Mouse (Mus musculus): ENCODE measurements around the gene Gm49721.
"Not testable (repeated sequence)": the region's sequence is repeated elsewhere in the genome, so short reads cannot be mapped to it uniquely, and the experiment has no call there.

GRCm38 (mm10) chr17:6962339-6962738, 16.4 kb upstream of the Gm49721 start:
- not testable (repeated sequence) for TF ChIP-seq CTCF (conservative IDR thresholded peaks at IDR 0.05 in 1 of 2, IDR thresholded peaks at IDR 0.05 in 1 of 2; ENCODE audit: low read depth in 2 of 2, low read length in 2 of 2); MAFK (IDR thresholded peaks at IDR 0.05; ENCODE audit: insufficient replicate concordance, low read length); MYC (IDR thresholded peaks at IDR 0.05; ENCODE audit: low read depth, low read length); MXI1 (IDR thresholded peaks at IDR 0.05; ENCODE audit: low read depth, low read length)

Data from CH12.LX (cell line).